In genomic region chr14:76081451-76081850, GRCm38 (mm10) we compare ENCODE assay signal across 12 mouse cellular contexts. TPM values are rescaled to one million over a fixed set of nuclear protein-coding genes. Genes with fewer than 3 reads are reported as not detected.
A peak's percentile ranks its signal among the peaks of the same experiment; 100 is the strongest.
DNase-seq lines count a peak whose midpoint lies in the region; TF ChIP-seq lines count a peak whose summit lies in the region.
"Had no signal": no experiment of that assay in that cellular context is flagged by ENCODE, and none has a peak within 500 bp of the region (broad histone marks: within the 10 kb centered on the region; RNA-seq: fewer than 3 reads in every experiment).

No protein-coding gene starts in this region.

- H3K9me3 ChIP-seq in heart, embryonic 10.5 days: no peaks in the 10 kb centered on the region
- no peaks in the 10 kb centered on the region for H3K9me3 ChIP-seq in ES-Bruce4 (replicated peaks; ENCODE audit: control insufficient read depth, insufficient read depth, low read length, poor library complexity, severe bottlenecking)
- H3K9me3 ChIP-seq: forebrain, embryonic 13.5 days; midbrain, embryonic 10.5 days; neural tube, embryonic 13.5 days had no signal

- H3K4me3 ChIP-seq in heart, embryonic 10.5 days: no peak overlapping the region
- no peak overlapping the region; the same call in 1 of the 2 replicates for H3K4me3 ChIP-seq in ES-Bruce4 (ENCODE audit: low read depth, low read length)
- H3K4me3 ChIP-seq: forebrain, embryonic 13.5 days; midbrain, embryonic 10.5 days; neural tube, embryonic 13.5 days had no signal

- peak; percentile 85 for DNase-seq in heart, adult 11 months
- no peak for DNase-seq in heart, embryonic 10.5 days (ENCODE audit: low spot score)
- peak; percentile 5 for DNase-seq in left cerebral cortex, postnatal 4 days
- DNase-seq in left cerebral cortex, postnatal 14 days (ENCODE audit: low spot score in 2 of 2): no peak
- DNase-seq in adrenal gland, postnatal 25 days: peak; percentile 12
- DNase-seq in embryo, embryonic 10.5 days (ENCODE audit: low spot score): no peak
- no peak for DNase-seq in right cerebral cortex, postnatal 10 days (ENCODE audit: low spot score in 2 of 2)
- DNase-seq: layer of hippocampus, adult 9-11 months had no signal

- H3K27ac ChIP-seq in heart, embryonic 10.5 days: no peak overlapping the region
- H3K27ac ChIP-seq in ES-Bruce4 (ENCODE audit: insufficient read depth, low read length): peak overlapping the region; percentile 82
- H3K27ac ChIP-seq: forebrain, embryonic 13.5 days; midbrain, embryonic 10.5 days; neural tube, embryonic 13.5 days had no signal

- no peak for TF ChIP-seq POLR2A in ES-Bruce4 (IDR thresholded peaks at IDR 0.05; ENCODE audit: insufficient read depth, low read length)

- peak; percentile 44 for TF ChIP-seq CTCF in ES-Bruce4 (IDR thresholded peaks at IDR 0.05; ENCODE audit: low read depth, low read length)

- H3K4me1 ChIP-seq in heart, embryonic 10.5 days: no peaks in the 10 kb centered on the region
- peaks cover 9% of the 10 kb centered on the region for H3K4me1 ChIP-seq in ES-Bruce4 (ENCODE audit: control insufficient read depth, insufficient read depth, low read length)

- TF ChIP-seq EP300 in ES-Bruce4 (IDR thresholded peaks at IDR 0.05; ENCODE audit: insufficient read depth, low read depth, low read length): no peak

- H3K27me3 ChIP-seq in heart, embryonic 10.5 days (ENCODE audit: insufficient read depth, poor library complexity, severe bottlenecking): no peaks in the 10 kb centered on the region
- H3K27me3 ChIP-seq in ES-Bruce4 (ENCODE audit: control insufficient read depth, insufficient read depth, low read length, poor library complexity, severe bottlenecking): no peaks in the 10 kb centered on the region
- H3K27me3 ChIP-seq: forebrain, embryonic 13.5 days; neural tube, embryonic 13.5 days had no signal

- H3K36me3 ChIP-seq in heart, embryonic 10.5 days: 0 out of 2 replicates have a peak, but pooled peaks cover 2% of the 10 kb centered on the region
- H3K36me3 ChIP-seq in ES-Bruce4 (ENCODE audit: control insufficient read depth, insufficient read depth, low read length, poor library complexity, severe bottlenecking): no peaks in the 10 kb centered on the region
- H3K36me3 ChIP-seq: neural tube, embryonic 13.5 days had no signal

- intact Hi-C loops in left cerebral cortex, postnatal 4 days (cut with DNase I): no loop called here
- intact Hi-C loops in left cerebral cortex, postnatal 14 days (cut with DNase I): no loop called here

- 65% methylated on average over 11 of the region's 11 CpGs for WGBS in heart, embryonic 10.5 days

- H3K9ac ChIP-seq in ES-Bruce4 (ENCODE audit: low read depth, poor library complexity, severe bottlenecking): peak overlapping the region; percentile 24; the same call in 1 of the 2 replicates
- H3K9ac ChIP-seq: forebrain, embryonic 13.5 days; neural tube, embryonic 13.5 days had no signal

RNA-seq across cellular contexts. Expression of gene Gpalpp1, which starts 29.1 kb away (rescaled TPM):
- polyA plus RNA-seq in heart, embryonic 10.5 days (2016; fragmentation: Nextera tagmentation; extraction: Ambion mirVana): 13.1 and 13.3 TPM in 2 replicates
- 10 to 100 TPM; 20.3 to 21.1 TPM for total RNA-seq in left cerebral cortex, postnatal 4 days (2021)
- total RNA-seq in left cerebral cortex, postnatal 14 days (2021): 10 to 100 TPM; 19.9 to 21.1 TPM
- 27.5 and 30.5 TPM in 2 replicates for polyA plus RNA-seq in ES-Bruce4 (2011; ENCODE audit: insufficient read depth, insufficient read length, low read depth, missing spikeins)
- total RNA-seq in adrenal gland, postnatal 25 days (2021): 19.3 and 22.3 TPM in 2 replicates

RNA-seq across cellular contexts. Expression of gene Nufip1, which starts 29.2 kb away (rescaled TPM):
- polyA plus RNA-seq in heart, embryonic 10.5 days (2016; fragmentation: Nextera tagmentation; extraction: Ambion mirVana): 13.5 and 16.6 TPM in 2 replicates
- 10 to 100 TPM; 10.0 to 11.6 TPM for total RNA-seq in left cerebral cortex, postnatal 4 days (2021)
- 1 to 10 TPM; 7.3 to 7.9 TPM for total RNA-seq in left cerebral cortex, postnatal 14 days (2021)
- polyA plus RNA-seq in ES-Bruce4 (2011; ENCODE audit: insufficient read depth, insufficient read length, low read depth, missing spikeins): 27.2 and 30.5 TPM in 2 replicates
- 8.1 and 8.6 TPM in 2 replicates for total RNA-seq in adrenal gland, postnatal 25 days (2021)

Comparison
In these comparisons a context has a peak if more than half of its experiments do, and no peak if none do; other contexts are left out.
1. DNase-seq: peak in heart, adult 11 months (single experiment), left cerebral cortex, postnatal 4 days (single experiment) and adrenal gland, postnatal 25 days (single experiment); none in heart, embryonic 10.5 days (single experiment), left cerebral cortex, postnatal 14 days (0 of 2), embryo, embryonic 10.5 days (single experiment) and right cerebral cortex, postnatal 10 days (0 of 2).